Mouse (Mus musculus) left cerebral cortex, adult 2 months (tissue): ENCODE data around the gene Tpst1. TPM values are rescaled to one million over a fixed set of nuclear protein-coding genes. Genes with fewer than 3 reads are reported as not detected.

Experiments
- DNase-seq, 2 experiments: peaks; one replicate each; pipeline ENCODE4 v3.0.0; 2021 to 2022; ENCODE audit warnings: low spot score in 2 of 2, mixed read lengths in 1 of 2; ENCODE audit errors: extremely low spot score in 1 of 2
- H3K27ac ChIP-seq: fragments of 200-600 bp; 2 replicates; pipeline ENCODE4 v1.8.1; 2022
- H3K4me3 ChIP-seq: fragments of 200-600 bp; 2 replicates; pipeline ENCODE4 v1.8.1; 2022
- CTCF ChIP-seq: fragments of 200-600 bp; IDR thresholded peaks from 2 replicates; pipeline ENCODE4 v1.8.1; 2022; ENCODE audit warnings: antibody characterized with exemption, mild to moderate bottlenecking, moderate library complexity
- intact Hi-C: fragments of 180-260 bp; cut with DNase I; formaldehyde crosslinking; loops from one replicate; pipeline ENCODE4 v1.15.1; 2025
- total RNA-seq, 2 experiments: library from RNA; stranded (reverse); gene quantifications; 2 replicates each; pipeline ENCODE4 v1.2.3; 2021

The Tpst1 gene
- total RNA-seq, 2 experiments from 2014 or later: 34.0 to 34.1 TPM

- Histone ChIP-seq H3K27ac (no peak overlapping the region), H3K4me3 (no peak overlapping the region)
- intact Hi-C loops: no loop called here
- DNase-seq: no peak
- TF ChIP-seq CTCF: no peak
These were observed 81.2 kb downstream of the Tpst1 start for GRCm38 (mm10) chr5:130154286-130154685.

GRCm38 (mm10) chr5:130158545-130158944 is 85.4 kb downstream of the Tpst1 start:
- Histone ChIP-seq H3K4me3 (no peak overlapping the region), H3K27ac (no peak overlapping the region)
- TF ChIP-seq CTCF: no peak
- intact Hi-C loops: no loop called here
- DNase-seq: no peak

GRCm38 (mm10) chr5:130159761-130160201 is 86.7 kb downstream of the Tpst1 start:
- Histone ChIP-seq H3K27ac (no peak overlapping the region), H3K4me3 (no peak overlapping the region)
- intact Hi-C loops: no loop called here
- no peak for TF ChIP-seq CTCF
- DNase-seq: no peak

- peak; percentile 87 for TF ChIP-seq CTCF
- Histone ChIP-seq H3K27ac (no peak overlapping the region), H3K4me3 (no peak overlapping the region)
- DNase-seq: peak; percentile 71 to 76
- intact Hi-C loops: loop anchor here (1.0 kb wide), 1 partner anchor 140 kb away; no protein-coding TSS in a partner anchor
These were observed 90.5 kb downstream of the Tpst1 start for GRCm38 (mm10) chr5:130163670-130164069.

GRCm38 (mm10) chr5:130165213-130165612 is 92.1 kb downstream of the Tpst1 start:
- DNase-seq: no peak
- no peak for TF ChIP-seq CTCF
- Histone ChIP-seq H3K4me3 (no peak overlapping the region), H3K27ac (no peak overlapping the region)
- intact Hi-C loops: no loop called here

GRCm38 (mm10) chr5:130169109-130169508 is 96.0 kb downstream of the Tpst1 start:
- H3K27ac ChIP-seq: no peak overlapping the region
- no peak for DNase-seq
- intact Hi-C loops: no loop called here
- no peak for TF ChIP-seq CTCF
- no peak overlapping the region for H3K4me3 ChIP-seq

GRCm38 (mm10) chr5:130170666-130171422 is 97.7 kb downstream of the Tpst1 start:
- intact Hi-C loops: no loop called here
- peak overlapping the region; percentile 97 for H3K27ac ChIP-seq
- DNase-seq: no peak

GRCm38 (mm10) chr5:130171423-130171954 is 98.4 kb downstream of the Tpst1 start, which contains the start of gene Rabgef1:
TSS of gene Rabgef1 (plus strand) at chr5:130171798.
- intact Hi-C loops: no loop called here
- peak within 1 kb of the TSS; percentile 97 for H3K4me3 ChIP-seq
- peak within 1 kb of the TSS; percentile 97 for H3K27ac ChIP-seq
- DNase-seq: peak; percentile 92 to 96
- TF ChIP-seq CTCF: no peak

More at GRCm38 (mm10) chr5:130170666-130171422, 97.7 kb downstream of the Tpst1 start:
- TF ChIP-seq CTCF: no peak
- peak overlapping the region; percentile 97 for H3K4me3 ChIP-seq

- no peak for DNase-seq
- H3K4me3 ChIP-seq: peak overlapping the region; percentile 97
- intact Hi-C loops: no loop called here
- peak overlapping the region; percentile 85 for H3K27ac ChIP-seq
- no peak for TF ChIP-seq CTCF
These were observed 99.0 kb downstream of the Tpst1 start for GRCm38 (mm10) chr5:130171956-130172601.

GRCm38 (mm10) chr5:130173012-130173411 is 99.9 kb downstream of the Tpst1 start:
- no peak overlapping the region for H3K27ac ChIP-seq
- intact Hi-C loops: no loop called here
- peak overlapping the region; percentile 97 for H3K4me3 ChIP-seq
- DNase-seq: no peak
- TF ChIP-seq CTCF: no peak

GRCm38 (mm10) chr5:130177871-130178270 is 104.7 kb downstream of the Tpst1 start:
- Histone ChIP-seq H3K4me3 (no peak overlapping the region), H3K27ac (no peak overlapping the region)
- DNase-seq: no peak
- no peak for TF ChIP-seq CTCF
- intact Hi-C loops: no loop called here

GRCm38 (mm10) chr5:130180362-130180761 is 107.2 kb downstream of the Tpst1 start:
- H3K27ac ChIP-seq: no peak overlapping the region
- intact Hi-C loops: no loop called here
- DNase-seq: no peak
- TF ChIP-seq CTCF: no peak
- H3K4me3 ChIP-seq: no peak overlapping the region
